Mouse (Mus musculus) stomach, postnatal 0 days (tissue): ENCODE results near the gene Tacr2.

Source experiments
- CTCF ChIP-seq: IDR thresholded peaks from 2 replicates; pipeline ENCODE4 v1.5.1; 2016; ENCODE audit warnings: antibody characterized with exemption, low read depth, mild to moderate bottlenecking, moderate library complexity
- EP300 ChIP-seq: optimal IDR thresholded peaks from 2 replicates; pipeline ENCODE3; 2016; ENCODE audit warnings: antibody characterized with exemption

DNA sequence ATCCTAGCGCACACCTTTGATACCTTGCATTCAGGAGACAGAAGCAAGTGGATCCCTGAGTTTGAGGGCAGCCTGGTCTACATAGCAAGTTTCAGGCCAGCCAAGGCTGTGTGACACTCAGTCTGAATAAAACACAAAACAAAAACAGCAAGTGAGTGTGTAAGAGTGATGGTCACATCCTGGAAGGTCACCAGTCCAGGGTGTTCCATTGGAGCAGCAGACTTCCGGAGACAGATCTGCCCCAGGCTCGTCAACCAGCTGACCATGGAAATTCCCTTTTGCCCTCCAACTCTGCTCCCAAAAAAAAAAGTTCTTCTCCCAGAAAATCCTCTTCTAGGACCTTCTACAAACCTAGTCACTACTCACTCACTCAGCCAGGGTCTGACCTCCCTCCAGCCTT, 20.4 kb upstream of the Tacr2 start:
- TF ChIP-seq EP300 (no peak), CTCF (no peak)
